Mouse (Mus musculus) lung, postnatal 0 days (tissue): ENCODE measurements at regions not wholly inside any gene's neighbourhood (a gene's known extent, or its start where the extent isn't known, plus 50 kb on each side); places are given as distances from the start of the nearest gene placed in this dataset.

ENCODE experiments used
- ATAC-seq: fragments of 200-750 bp; cut with Nextera tagmentation; 2 replicates; pipeline ENCODE4 v1.8.0; 2017; ENCODE audit warnings: moderate library complexity
- DNase-seq: peaks from one replicate; pipeline ENCODE4 v3.0.0-alpha.2; 2016; ENCODE audit warnings: low spot score
- H3K27ac ChIP-seq: fragments of 300-500 bp; sonication (generic); 2 replicates; pipeline ENCODE4 v1.5.1; 2014; ENCODE audit warnings: antibody characterized with exemption, mild to moderate bottlenecking, low read length, mixed read lengths
- H3K27me3 ChIP-seq: fragments of 300-500 bp; sonication (generic); replicated peaks from 2 replicates; pipeline ENCODE4 v1.6.1; 2014; ENCODE audit warnings: low read length, mixed read lengths; ENCODE audit not compliant: insufficient read depth
- H3K36me3 ChIP-seq: fragments of 300-500 bp; sonication (generic); 2 replicates; pipeline ENCODE4 v1.6.1; 2014; ENCODE audit warnings: low read length, mixed read lengths; ENCODE audit not compliant: insufficient read depth
- H3K4me1 ChIP-seq: fragments of 300-500 bp; sonication (generic); 2 replicates; pipeline ENCODE4 v1.6.1; 2014; ENCODE audit warnings: antibody characterized with exemption, low read depth, low read length, mixed read lengths; ENCODE audit not compliant: insufficient read depth
- H3K4me2 ChIP-seq: fragments of 300-500 bp; sonication (generic); replicated peaks from 2 replicates; pipeline ENCODE4 v1.6.1; 2014; ENCODE audit warnings: low read depth, mild to moderate bottlenecking, low read length, moderate library complexity, mixed read lengths
- H3K4me3 ChIP-seq: fragments of 300-500 bp; sonication (generic); 2 replicates; pipeline ENCODE4 v1.5.1; 2014; ENCODE audit warnings: low read depth, low read length
- H3K9ac ChIP-seq: fragments of 300-500 bp; sonication (generic); replicated peaks from 2 replicates; pipeline ENCODE4 v1.6.1; 2014; ENCODE audit warnings: low read depth, mild to moderate bottlenecking
- H3K9me3 ChIP-seq: fragments of 300-500 bp; sonication (generic); 2 replicates; pipeline ENCODE4 v1.6.1; 2016; ENCODE audit warnings: low read length, mixed read lengths
- CTCF ChIP-seq: IDR thresholded peaks from 2 replicates; pipeline ENCODE4 v1.5.1; 2016; ENCODE audit warnings: antibody characterized with exemption, mild to moderate bottlenecking
- EP300 ChIP-seq: IDR thresholded peaks from 2 replicates; pipeline ENCODE4 v1.6.1; 2016; ENCODE audit warnings: antibody characterized with exemption, mild to moderate bottlenecking, control low read depth
- WGBS: fragments of 180-500 bp; shearing (Covaris S2); extraction: QIAGEN DNeasy Blood & Tissue Kit; methylation state at CpG from one replicate; pipeline ENCODE4 v1.1.7; 2014; 5-methylcytosine and 5-hydroxymethylcytosine counted together

DNA sequence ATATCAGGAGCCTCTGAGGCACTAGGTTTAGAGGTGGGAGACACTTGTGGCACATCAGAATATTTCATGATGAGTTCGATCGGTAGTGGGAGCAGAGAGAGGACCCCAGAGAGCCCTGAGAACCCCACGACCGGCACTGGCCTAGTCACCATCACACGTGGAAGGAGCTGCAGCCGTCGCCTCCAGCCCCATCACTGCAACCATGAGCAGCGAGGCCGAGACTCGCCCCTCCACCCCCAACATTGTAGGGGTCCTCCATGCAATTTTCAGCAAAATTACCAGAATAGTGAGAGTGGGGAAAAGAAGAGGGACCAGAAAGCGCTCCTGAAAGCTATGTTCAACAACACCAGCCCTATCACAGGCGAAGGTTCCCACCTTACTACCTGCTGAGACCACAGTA lies 297.0 kb downstream of the Edem1 start:
- TF ChIP-seq CTCF (no peak), EP300 (no peak)
- no peaks in the 10 kb centered on the region for H3K36me3 ChIP-seq
- WGBS: 90% methylated on average over 12 of the region's 12 CpGs
- H3K9ac ChIP-seq: no peak overlapping the region
- H3K27ac ChIP-seq: no peak overlapping the region
- DNase-seq (no peak), ATAC-seq (no peak)
- no peaks in the 10 kb centered on the region for H3K9me3 ChIP-seq
- H3K4me3 ChIP-seq: no peak overlapping the region
- H3K27me3 ChIP-seq: no peaks in the 10 kb centered on the region
- no peaks in the 10 kb centered on the region for H3K4me1 ChIP-seq
- no peak overlapping the region for H3K4me2 ChIP-seq

DNA sequence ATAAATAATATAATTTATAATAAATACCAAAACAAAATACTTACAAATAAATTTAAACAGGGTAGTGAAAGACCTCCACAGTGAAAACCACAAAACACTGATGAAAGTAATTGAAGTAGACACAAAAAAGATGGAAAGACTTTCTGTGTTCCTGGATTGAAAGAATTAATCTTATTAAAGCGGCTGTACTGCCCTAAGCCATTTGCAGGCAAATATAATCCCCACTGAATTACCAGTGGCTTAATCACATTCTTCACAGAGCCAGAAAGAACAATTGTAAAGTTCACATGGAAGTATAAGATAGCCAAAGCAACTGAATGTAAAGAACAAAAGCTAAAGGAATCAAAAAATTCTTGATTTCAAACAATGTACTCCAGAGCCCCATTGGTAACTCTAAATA lies 298.8 kb downstream of the Edem1 start:
- 95% methylated on average over 1 of the region's 1 CpGs for WGBS

DNA sequence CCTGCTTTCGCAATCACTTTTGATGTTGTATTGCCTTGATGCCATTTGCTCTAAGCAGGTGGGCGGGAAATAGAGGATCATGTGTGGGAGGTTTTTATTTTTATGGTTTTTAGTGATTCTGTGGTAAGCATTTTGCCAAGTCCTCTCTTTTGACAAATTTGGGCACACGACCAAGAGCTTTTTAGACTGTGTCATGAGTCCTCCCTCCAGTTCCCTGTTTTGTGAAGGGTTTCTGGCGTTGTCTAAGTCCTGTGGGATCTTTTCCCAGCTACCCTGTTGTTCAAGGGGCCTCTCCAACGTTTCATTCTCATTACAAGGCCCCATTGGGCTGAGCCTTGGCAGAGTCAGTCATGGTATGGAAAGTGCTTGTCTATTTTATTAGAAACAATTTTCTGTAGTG lies 317.7 kb downstream of the Edem1 start:
- Histone ChIP-seq H3K9me3 (no peaks in the 10 kb centered on the region), H3K36me3 (no peaks in the 10 kb centered on the region), H3K4me1 (no peaks in the 10 kb centered on the region), H3K9ac (no peak overlapping the region), H3K4me2 (no peak overlapping the region), H3K27me3 (no peaks in the 10 kb centered on the region), H3K27ac (no peak overlapping the region), H3K4me3 (no peak overlapping the region)
- ATAC-seq (no peak), DNase-seq (no peak)
- WGBS: 64% methylated on average over 5 of the region's 5 CpGs
- no peak for TF ChIP-seq EP300

More for the DNA sequence above, 298.8 kb downstream of the Edem1 start:
- Histone ChIP-seq H3K4me1 (no peaks in the 10 kb centered on the region), H3K4me3 (no peak overlapping the region), H3K27ac (no peak overlapping the region), H3K36me3 (no peaks in the 10 kb centered on the region), H3K4me2 (no peak overlapping the region), H3K27me3 (no peaks in the 10 kb centered on the region), H3K9me3 (no peaks in the 10 kb centered on the region), H3K9ac (no peak overlapping the region)
- no peak for TF ChIP-seq CTCF
- no peak for TF ChIP-seq EP300
- DNase-seq (no peak), ATAC-seq (no peak)

DNA sequence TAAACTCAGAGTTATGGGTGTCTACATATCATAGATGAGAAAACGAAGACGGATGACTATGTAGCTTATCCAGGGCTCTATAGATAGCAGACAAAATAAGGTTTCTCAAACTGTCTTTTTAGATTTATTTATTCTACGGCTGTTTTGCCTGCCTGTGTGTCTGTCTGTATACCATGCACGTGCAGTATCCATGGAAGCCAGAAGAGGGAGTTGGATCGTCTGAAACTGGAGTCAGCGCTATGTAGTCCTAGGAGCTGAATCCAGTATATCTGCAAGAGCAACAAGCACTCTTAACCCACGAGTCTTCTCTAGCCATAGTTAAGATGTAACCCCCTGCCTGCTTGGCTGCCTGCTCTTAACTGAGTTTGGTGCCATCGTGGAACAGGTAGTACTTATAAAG lies 320.6 kb downstream of the Edem1 start:
- Histone ChIP-seq H3K36me3 (no peaks in the 10 kb centered on the region), H3K27me3 (no peaks in the 10 kb centered on the region), H3K9me3 (no peaks in the 10 kb centered on the region), H3K4me3 (no peak overlapping the region), H3K27ac (no peak overlapping the region), H3K4me2 (no peak overlapping the region), H3K4me1 (no peaks in the 10 kb centered on the region), H3K9ac (no peak overlapping the region)
- DNase-seq (no peak), ATAC-seq (no peak)
- no peak for TF ChIP-seq EP300
- TF ChIP-seq CTCF: peak; percentile 25
- WGBS: 71% methylated on average over 8 of the region's 8 CpGs

DNA sequence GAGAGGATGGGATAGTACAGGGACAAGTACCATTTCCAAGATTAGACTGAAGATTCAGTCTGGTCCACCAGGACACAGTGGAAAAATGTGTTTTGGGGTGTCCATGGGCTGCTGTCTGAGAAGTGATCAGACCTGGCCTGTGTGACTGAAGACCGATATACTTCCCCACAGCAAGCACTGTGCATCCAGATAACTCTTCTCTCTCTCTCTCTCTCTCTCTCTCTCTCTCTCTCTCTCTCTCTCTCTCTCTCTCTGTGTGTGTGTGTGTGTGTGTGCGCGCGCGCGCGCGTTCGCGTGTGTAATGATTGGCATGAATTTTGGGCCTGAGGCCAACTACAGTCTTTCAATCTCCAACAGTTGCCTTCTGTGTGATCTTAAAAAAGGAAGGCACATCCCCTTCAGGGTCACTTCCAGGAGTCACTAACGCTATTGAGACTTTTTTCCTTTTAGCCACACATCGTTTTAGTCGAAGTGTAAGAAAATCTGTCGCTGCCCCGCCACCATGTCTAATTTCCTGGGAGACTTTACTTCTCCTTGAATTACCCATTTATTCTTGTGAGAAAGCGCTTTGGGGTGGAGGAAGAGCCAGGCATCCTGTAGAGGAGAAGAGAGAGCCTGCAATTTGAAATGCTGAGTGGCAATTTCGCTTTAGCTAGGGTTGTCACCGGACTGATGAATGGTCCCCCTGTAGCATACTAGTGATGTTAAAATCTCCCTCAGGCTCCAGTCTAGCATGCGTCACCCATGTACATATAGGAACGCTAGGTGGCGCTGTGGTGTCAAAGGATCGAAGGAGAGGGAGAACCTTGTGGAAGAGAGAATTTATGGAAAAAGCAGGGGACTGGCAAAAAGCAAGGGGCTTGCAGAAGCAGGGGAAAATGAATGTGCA lies 321.8 kb downstream of the Edem1 start:
- 61% methylated on average over 22 of the region's 22 CpGs for WGBS
- H3K9me3 ChIP-seq: no peaks in the 10 kb centered on the region
- no peak overlapping the region for H3K27ac ChIP-seq
- H3K4me2 ChIP-seq: no peak overlapping the region
- no peak for TF ChIP-seq EP300
- peak; percentile 90 for TF ChIP-seq CTCF
- no peak overlapping the region for H3K4me3 ChIP-seq
- DNase-seq (peak; percentile 80), ATAC-seq (no peak)
- no peaks in the 10 kb centered on the region for H3K36me3 ChIP-seq
- H3K4me1 ChIP-seq: no peaks in the 10 kb centered on the region
- H3K27me3 ChIP-seq: no peaks in the 10 kb centered on the region
- H3K9ac ChIP-seq: no peak overlapping the region

DNA sequence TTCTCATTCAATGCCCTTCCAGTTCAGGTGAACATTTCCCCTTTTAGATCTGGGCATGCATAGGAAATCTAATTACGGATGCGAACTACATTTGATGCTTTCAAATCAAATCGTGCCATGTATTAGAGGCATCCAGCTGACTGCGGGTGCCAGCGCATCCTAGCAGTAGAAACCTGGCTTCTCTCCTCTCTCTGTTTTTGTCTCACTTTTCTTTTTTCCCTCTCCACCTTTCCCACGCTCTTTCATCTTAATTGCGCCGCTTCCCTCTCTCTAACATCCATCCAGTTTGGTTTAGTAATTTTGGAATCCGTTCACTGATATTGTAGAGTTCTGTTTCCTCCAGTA lies 322.4 kb downstream of the Edem1 start:
- H3K27me3 ChIP-seq: no peaks in the 10 kb centered on the region
- H3K36me3 ChIP-seq: no peaks in the 10 kb centered on the region
- H3K4me3 ChIP-seq: no peak overlapping the region
- H3K4me2 ChIP-seq: no peak overlapping the region
- H3K9ac ChIP-seq: no peak overlapping the region
- no peak overlapping the region for H3K27ac ChIP-seq
- no peak for ATAC-seq
- no peaks in the 10 kb centered on the region for H3K9me3 ChIP-seq
- 86% methylated on average over 9 of the region's 9 CpGs for WGBS
- no peaks in the 10 kb centered on the region for H3K4me1 ChIP-seq
- DNase-seq: no peak
- TF ChIP-seq CTCF (no peak), EP300 (no peak)
